Mouse (Mus musculus): ENCODE results near the gene F11. TPM values are rescaled to one million over a fixed set of nuclear protein-coding genes. Genes with fewer than 3 reads are reported as not detected.

Gene F11
- polyA plus RNA-seq, 1 experiment from 2014 or later: not detected

- no peaks in the 10 kb centered on the region for H3K36me3 ChIP-seq
- peaks cover 14% of the 10 kb centered on the region for H3K4me1 ChIP-seq
- H3K27me3 ChIP-seq (ENCODE audit: low read depth, poor library complexity, severe bottlenecking): no peaks in the 10 kb centered on the region
- DNase-seq (ENCODE audit: low spot score): no peak
- 88% methylated on average over 6 of the region's 6 CpGs for WGBS
- no peak overlapping the region for H3K27ac ChIP-seq (replicated peaks)
- H3K4me3 ChIP-seq: no peak overlapping the region
- H3K9me3 ChIP-seq (replicated peaks): no peaks in the 10 kb centered on the region
Observed at GRCm38 (mm10) chr8:45235228-45235627, 26.6 kb downstream of the F11 start.

- Histone ChIP-seq H3K9me3 (replicated peaks) (no peaks in the 10 kb centered on the region), H3K4me3 (no peak overlapping the region), H3K27me3 (ENCODE audit: low read depth, poor library complexity, severe bottlenecking) (no peaks in the 10 kb centered on the region), H3K27ac (replicated peaks) (no peak overlapping the region), H3K4me1 (peaks cover 14% of the 10 kb centered on the region), H3K36me3 (no peaks in the 10 kb centered on the region)
- DNase-seq (ENCODE audit: low spot score): no peak
- WGBS: 84% methylated on average over 3 of the region's 3 CpGs
Observed at GRCm38 (mm10) chr8:45233256-45233655, 28.6 kb downstream of the F11 start.

- no peak overlapping the region for H3K4me3 ChIP-seq
- H3K27ac ChIP-seq (replicated peaks): no peak overlapping the region
- no peaks in the 10 kb centered on the region for H3K4me1 ChIP-seq
- no peak for DNase-seq (ENCODE audit: low spot score)
- no peaks in the 10 kb centered on the region for H3K27me3 ChIP-seq (ENCODE audit: low read depth, poor library complexity, severe bottlenecking)
- WGBS: 81% methylated on average over 6 of the region's 6 CpGs
- H3K36me3 ChIP-seq: no peaks in the 10 kb centered on the region
- H3K9me3 ChIP-seq (replicated peaks): no peaks in the 10 kb centered on the region
Observed at GRCm38 (mm10) chr8:45202476-45202875, 59.4 kb downstream of the F11 start.

- H3K4me3 ChIP-seq: no peak overlapping the region
- DNase-seq (ENCODE audit: low spot score): no peak
- no peak overlapping the region for H3K27ac ChIP-seq (replicated peaks)
- no peaks in the 10 kb centered on the region for H3K9me3 ChIP-seq (replicated peaks)
- 89% methylated on average over 5 of the region's 5 CpGs for WGBS
- H3K4me1 ChIP-seq: no peaks in the 10 kb centered on the region
- no peaks in the 10 kb centered on the region for H3K36me3 ChIP-seq
- no peaks in the 10 kb centered on the region for H3K27me3 ChIP-seq (ENCODE audit: low read depth, poor library complexity, severe bottlenecking)
Observed at GRCm38 (mm10) chr8:45201605-45202004, 60.2 kb downstream of the F11 start.

- Histone ChIP-seq H3K27me3 (ENCODE audit: low read depth, poor library complexity, severe bottlenecking) (no peaks in the 10 kb centered on the region), H3K4me1 (no peaks in the 10 kb centered on the region), H3K4me3 (no peak overlapping the region), H3K27ac (replicated peaks) (no peak overlapping the region), H3K9me3 (replicated peaks) (no peaks in the 10 kb centered on the region), H3K36me3 (no peaks in the 10 kb centered on the region)
- no peak for DNase-seq (ENCODE audit: low spot score)
- WGBS: 94% methylated on average over 5 of the region's 5 CpGs
Observed at GRCm38 (mm10) chr8:45197294-45197693, 64.5 kb downstream of the F11 start.

- Histone ChIP-seq H3K27me3 (ENCODE audit: low read depth, poor library complexity, severe bottlenecking) (no peaks in the 10 kb centered on the region), H3K4me3 (no peak overlapping the region), H3K27ac (replicated peaks) (no peak overlapping the region), H3K4me1 (no peaks in the 10 kb centered on the region), H3K9me3 (replicated peaks) (no peaks in the 10 kb centered on the region), H3K36me3 (no peaks in the 10 kb centered on the region)
- no peak for DNase-seq (ENCODE audit: low spot score)
- WGBS: 80% methylated on average over 8 of the region's 8 CpGs
Observed at GRCm38 (mm10) chr8:45195954-45196526, 65.8 kb downstream of the F11 start.

Other genes with a start within 250 kb of the F11 start
- gene Mtnr1a, start 192.9 kb downstream of the F11 start, polyA plus RNA-seq (2016; fragmentation: Nextera tagmentation; extraction: Ambion mirVana): 0.36 and 0.43 TPM in 2 replicates
- gene Klkb1, start 32.8 kb upstream of the F11 start, polyA plus RNA-seq (2016; fragmentation: Nextera tagmentation; extraction: Ambion mirVana): 0.04 TPM in 1 of 2 replicates, not detected in the other
- 0.07 and 0.10 TPM in 2 replicates for gene Gm45753, start 46.4 kb upstream of the F11 start, polyA plus RNA-seq (2016; fragmentation: Nextera tagmentation; extraction: Ambion mirVana)
- gene Cyp4v3, start 71.2 kb upstream of the F11 start, polyA plus RNA-seq (2016; fragmentation: Nextera tagmentation; extraction: Ambion mirVana): 1.8 and 2.4 TPM in 2 replicates
- 9.0 and 9.7 TPM in 2 replicates for gene Fam149a, start 120.3 kb upstream of the F11 start, polyA plus RNA-seq (2016; fragmentation: Nextera tagmentation; extraction: Ambion mirVana)
- gene Tlr3, start 149.0 kb upstream of the F11 start, polyA plus RNA-seq (2016; fragmentation: Nextera tagmentation; extraction: Ambion mirVana): 0.91 and 1.1 TPM in 2 replicates
- 43.8 and 52.9 TPM in 2 replicates for gene Sorbs2, start 245.8 kb upstream of the F11 start, polyA plus RNA-seq (2016; fragmentation: Nextera tagmentation; extraction: Ambion mirVana)

Data from midbrain, embryonic 10.5 days (tissue).